Mouse (Mus musculus) bone marrow, adult 2 months (tissue): ENCODE measurements around the gene Map3k13.

Experiments
- CTCF ChIP-seq: fragments of 200-500 bp; IDR thresholded peaks from 2 replicates; pipeline ENCODE4 v1.5.1; 2011; ENCODE audit warnings: low read length, control low read depth; ENCODE audit not compliant: control insufficient read depth, insufficient read depth
- POLR2A ChIP-seq: fragments of 200-500 bp; IDR thresholded peaks from 2 replicates; pipeline ENCODE4 v1.6.1; 2011; ENCODE audit warnings: low read depth, mild to moderate bottlenecking, control low read depth, low read length, borderline replicate concordance; ENCODE audit not compliant: control insufficient read depth

DNA sequence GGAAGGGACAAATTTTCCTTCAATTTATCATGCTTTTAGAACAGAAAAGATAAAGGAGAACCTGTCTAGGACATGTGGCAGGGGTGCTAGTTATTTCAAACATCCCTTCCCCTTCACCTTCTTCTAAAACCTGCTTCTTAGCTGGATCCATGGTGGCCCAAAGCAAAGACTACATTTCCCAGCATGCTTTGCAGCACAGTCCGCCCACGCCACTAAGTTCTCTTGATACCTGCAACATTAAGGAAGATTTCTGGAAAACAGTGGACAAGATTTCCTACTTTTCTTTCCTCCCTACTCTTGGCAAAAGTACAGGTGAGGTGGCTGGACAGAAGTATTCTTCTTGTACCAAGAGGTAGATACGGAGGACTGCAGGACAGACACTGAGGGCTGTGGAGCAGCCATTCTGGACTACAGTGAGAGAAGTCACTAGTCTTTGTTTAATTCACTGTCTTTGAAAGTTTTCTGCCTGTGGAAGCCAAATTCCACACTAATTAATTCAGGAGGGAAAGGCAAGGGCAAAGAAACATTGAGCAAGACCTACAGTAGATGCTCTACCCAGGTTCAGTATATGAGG is 15.8 kb upstream of the Map3k13 start:
- no peak for TF ChIP-seq CTCF
- TF ChIP-seq POLR2A = no peak
